Mouse (Mus musculus) stomach, embryonic 16.5 days (tissue): Measurements from ENCODE around the gene Pdss2. TPM values are rescaled to one million over a fixed set of nuclear protein-coding genes. Genes with fewer than 3 reads are reported as not detected.

Experiments used
- ATAC-seq: fragments of 200-750 bp; cut with Nextera tagmentation; 2 replicates; pipeline ENCODE4 v1.8.0; 2017; ENCODE audit warnings: moderate number of reproducible peaks, moderate TSS enrichment; ENCODE audit not compliant: insufficient read depth, low FRiP score
- H3K27ac ChIP-seq: fragments of 300-500 bp; sonication (generic); 2 replicates; pipeline ENCODE4 v1.5.1; 2014; ENCODE audit warnings: low read length
- H3K27me3 ChIP-seq: fragments of 300-500 bp; sonication (generic); 2 replicates; pipeline ENCODE4 v1.6.1; 2014; ENCODE audit warnings: low read length, control low read depth, mixed read lengths; ENCODE audit not compliant: control insufficient read depth, insufficient read depth
- H3K36me3 ChIP-seq: fragments of 300-500 bp; sonication (generic); 2 replicates; pipeline ENCODE4 v1.6.1; 2014; ENCODE audit warnings: low read length; ENCODE audit not compliant: control insufficient read depth, insufficient read depth
- H3K4me1 ChIP-seq: fragments of 300-500 bp; sonication (generic); 2 replicates; pipeline ENCODE4 v1.6.1; 2014; ENCODE audit warnings: low read length, control low read depth, mixed read lengths; ENCODE audit not compliant: control insufficient read depth, insufficient read depth
- H3K4me2 ChIP-seq: fragments of 300-500 bp; sonication (generic); 2 replicates; pipeline ENCODE4 v1.6.1; 2014; ENCODE audit warnings: low read depth, low read length, mixed read lengths
- H3K4me3 ChIP-seq: fragments of 300-500 bp; sonication (generic); replicated peaks from 2 replicates; pipeline ENCODE4 v1.5.1; 2014; ENCODE audit warnings: mild to moderate bottlenecking, low read length
- H3K9ac ChIP-seq: fragments of 300-500 bp; sonication (generic); 2 replicates; pipeline ENCODE4 v1.6.1; 2014; ENCODE audit warnings: low read length
- H3K9me3 ChIP-seq: fragments of 300-500 bp; sonication (generic); replicated peaks from 2 replicates; pipeline ENCODE4 v1.6.1; 2016; ENCODE audit warnings: low read length, control low read depth; ENCODE audit not compliant: control insufficient read depth
- WGBS: fragments of 180-500 bp; shearing (Covaris S2); extraction: QIAGEN DNeasy Blood & Tissue Kit; methylation state at CpG from one replicate; pipeline ENCODE4 v1.1.7; 2014; 5-methylcytosine and 5-hydroxymethylcytosine counted together
- polyA plus RNA-seq: library from polyadenylated mRNA; unstranded; fragments of >200 nt; fragmentation: Nextera tagmentation; extraction: Ambion mirVana; gene quantifications from 2 replicates; pipeline ENCODE4 v1.2.1, GENCODE M21; 2015

The Pdss2 gene
- polyA plus RNA-seq, 1 experiment from 2014 or later: 11.9 TPM

- no peak for ATAC-seq
- 52% methylated on average over 4 of the region's 4 CpGs for WGBS
- no peak overlapping the region for H3K9ac ChIP-seq
- H3K27me3 ChIP-seq: no peaks in the 10 kb centered on the region
- H3K36me3 ChIP-seq: no peaks in the 10 kb centered on the region; the same call in 1 of the 2 replicates
- H3K4me2 ChIP-seq: no peak overlapping the region
- H3K4me3 ChIP-seq: no peak overlapping the region
- no peak overlapping the region for H3K27ac ChIP-seq
- H3K4me1 ChIP-seq: no peaks in the 10 kb centered on the region
- H3K9me3 ChIP-seq: no peaks in the 10 kb centered on the region
These were observed 13.2 kb downstream of the Pdss2 start for GRCm38 (mm10) chr10:43234522-43234921.

- H3K4me1 ChIP-seq: no peaks in the 10 kb centered on the region
- H3K36me3 ChIP-seq: no peaks in the 10 kb centered on the region; the same call in 1 of the 2 replicates
- H3K27me3 ChIP-seq: no peaks in the 10 kb centered on the region
- H3K9me3 ChIP-seq: no peaks in the 10 kb centered on the region; the same call in 1 of the 2 replicates
- H3K27ac ChIP-seq: no peak overlapping the region
- no peak overlapping the region for H3K4me3 ChIP-seq
- no peak overlapping the region for H3K4me2 ChIP-seq
- 79% methylated on average over 3 of the region's 3 CpGs for WGBS
- no peak for ATAC-seq
- no peak overlapping the region for H3K9ac ChIP-seq
These were observed 13.7 kb downstream of the Pdss2 start for GRCm38 (mm10) chr10:43235011-43235410.

- no peak for ATAC-seq
- WGBS: 93% methylated on average over 5 of the region's 5 CpGs
- H3K9ac ChIP-seq: no peak overlapping the region
- H3K4me3 ChIP-seq: no peak overlapping the region
- H3K4me1 ChIP-seq: no peaks in the 10 kb centered on the region
- H3K27ac ChIP-seq: no peak overlapping the region
- no peaks in the 10 kb centered on the region for H3K27me3 ChIP-seq
- H3K9me3 ChIP-seq: no peaks in the 10 kb centered on the region; the same call in 1 of the 2 replicates
- H3K36me3 ChIP-seq: no peaks in the 10 kb centered on the region; the same call in 1 of the 2 replicates
- H3K4me2 ChIP-seq: no peak overlapping the region
These were observed 14.7 kb downstream of the Pdss2 start for GRCm38 (mm10) chr10:43235758-43236669.

- H3K4me2 ChIP-seq: no peak overlapping the region
- H3K9ac ChIP-seq: no peak overlapping the region
- H3K4me3 ChIP-seq: no peak overlapping the region
- H3K27me3 ChIP-seq: no peaks in the 10 kb centered on the region
- H3K4me1 ChIP-seq: no peaks in the 10 kb centered on the region
- H3K9me3 ChIP-seq: no peaks in the 10 kb centered on the region; the same call in 1 of the 2 replicates
- 86% methylated on average over 8 of the region's 8 CpGs for WGBS
- H3K36me3 ChIP-seq: no peaks in the 10 kb centered on the region; the same call in 1 of the 2 replicates
- no peak overlapping the region for H3K27ac ChIP-seq
- no peak for ATAC-seq
These were observed 20.9 kb downstream of the Pdss2 start for GRCm38 (mm10) chr10:43242215-43242614.

GRCm38 (mm10) chr10:43244262-43244806 is 23.0 kb downstream of the Pdss2 start:
- no peak overlapping the region for H3K9ac ChIP-seq
- no peak for ATAC-seq
- 51% methylated on average over 3 of the region's 3 CpGs for WGBS
- no peak overlapping the region for H3K4me2 ChIP-seq
- H3K27me3 ChIP-seq: no peaks in the 10 kb centered on the region
- no peaks in the 10 kb centered on the region; the same call in 1 of the 2 replicates for H3K9me3 ChIP-seq
- H3K4me3 ChIP-seq: no peak overlapping the region
- H3K36me3 ChIP-seq: no peaks in the 10 kb centered on the region
- H3K4me1 ChIP-seq: 0 out of 2 replicates have a peak, but pooled peaks cover 5% of the 10 kb centered on the region
- H3K27ac ChIP-seq: no peak overlapping the region

- Histone ChIP-seq H3K27ac (no peak overlapping the region), H3K9ac (no peak overlapping the region), H3K4me2 (no peak overlapping the region), H3K4me3 (no peak overlapping the region), H3K36me3 (no peaks in the 10 kb centered on the region), H3K9me3 (no peaks in the 10 kb centered on the region; the same call in 1 of the 2 replicates), H3K4me1 (0 out of 2 replicates have a peak, but pooled peaks cover 5% of the 10 kb centered on the region), H3K27me3 (no peaks in the 10 kb centered on the region)
- WGBS: 57% methylated on average over 17 of the region's 17 CpGs
- no peak for ATAC-seq
These were observed 24.3 kb downstream of the Pdss2 start for GRCm38 (mm10) chr10:43245461-43246200.

GRCm38 (mm10) chr10:43247994-43248393 is 26.7 kb downstream of the Pdss2 start:
- Histone ChIP-seq H3K27me3 (no peaks in the 10 kb centered on the region), H3K27ac (peak overlapping the region; percentile 53; the same call in 1 of the 2 replicates), H3K36me3 (no peaks in the 10 kb centered on the region), H3K4me2 (no peak overlapping the region), H3K4me3 (no peak overlapping the region), H3K4me1 (peaks cover 12% of the 10 kb centered on the region; the same call in 1 of the 2 replicates), H3K9ac (no peak overlapping the region), H3K9me3 (no peaks in the 10 kb centered on the region)
- ATAC-seq: peak; percentile 53; the same call in 1 of the 2 replicates
- 40% methylated on average over 5 of the region's 5 CpGs for WGBS

GRCm38 (mm10) chr10:43252324-43252723 is 31.0 kb downstream of the Pdss2 start:
- no peaks in the 10 kb centered on the region for H3K36me3 ChIP-seq
- 38% methylated on average over 4 of the region's 4 CpGs for WGBS
- H3K9ac ChIP-seq: no peak overlapping the region
- no peak overlapping the region for H3K4me3 ChIP-seq
- no peaks in the 10 kb centered on the region for H3K9me3 ChIP-seq
- H3K4me1 ChIP-seq: peaks cover 12% of the 10 kb centered on the region; the same call in 1 of the 2 replicates
- peak overlapping the region; percentile 38; the same call in 1 of the 2 replicates for H3K27ac ChIP-seq
- H3K4me2 ChIP-seq: no peak overlapping the region
- peak; percentile 53; the same call in 1 of the 2 replicates for ATAC-seq
- no peaks in the 10 kb centered on the region for H3K27me3 ChIP-seq
